Mouse (Mus musculus) hindbrain, embryonic 15.5 days (tissue): ENCODE results near the gene Uvrag. TPM values are rescaled to one million over a fixed set of nuclear protein-coding genes. Genes with fewer than 3 reads are reported as not detected.

Experiments
- ATAC-seq: fragments of 200-750 bp; cut with Nextera tagmentation; 2 replicates; pipeline ENCODE4 v1.8.0; 2017; ENCODE audit warnings: low read depth, moderate number of reproducible peaks, moderate TSS enrichment; ENCODE audit not compliant: low FRiP score
- H3K27ac ChIP-seq: fragments of 300-500 bp; sonication (generic); replicated peaks from 2 replicates; pipeline ENCODE4 v1.5.1; 2015; ENCODE audit warnings: mild to moderate bottlenecking, inconsistent platforms
- H3K27me3 ChIP-seq: fragments of 300-500 bp; sonication (generic); 2 replicates; pipeline ENCODE4 v1.6.1; 2015; ENCODE audit warnings: control low read depth, inconsistent platforms
- H3K36me3 ChIP-seq: fragments of 300-500 bp; sonication (generic); 2 replicates; pipeline ENCODE4 v1.6.1; 2015; ENCODE audit warnings: control low read depth, inconsistent platforms
- H3K4me1 ChIP-seq: fragments of 300-500 bp; sonication (generic); replicated peaks from 2 replicates; pipeline ENCODE4 v1.6.1; 2015; ENCODE audit warnings: control low read depth, inconsistent platforms
- H3K4me2 ChIP-seq: fragments of 300-500 bp; sonication (generic); 2 replicates; pipeline ENCODE4 v1.6.1; 2015; ENCODE audit warnings: moderate library complexity, mild to moderate bottlenecking, inconsistent platforms
- H3K4me3 ChIP-seq: fragments of 300-500 bp; sonication (generic); 2 replicates; pipeline ENCODE4 v1.5.1; 2015; ENCODE audit warnings: mild to moderate bottlenecking, inconsistent platforms
- H3K9ac ChIP-seq: fragments of 300-500 bp; sonication (generic); 2 replicates; pipeline ENCODE4 v1.6.1; 2015; ENCODE audit warnings: inconsistent platforms
- H3K9me3 ChIP-seq: fragments of 300-500 bp; sonication (generic); 2 replicates; pipeline ENCODE4 v1.6.1; 2016; ENCODE audit warnings: control low read depth, inconsistent platforms
- WGBS: fragments of 180-500 bp; shearing (Covaris S2); methylation state at CpG from one replicate; pipeline ENCODE4 v1.1.7; 2015; 5-methylcytosine and 5-hydroxymethylcytosine counted together
- polyA plus RNA-seq: library from polyadenylated mRNA; unstranded; fragments of >200 nt; fragmentation: Nextera tagmentation; extraction: Ambion mirVana; gene quantifications from 2 replicates; pipeline ENCODE4 v1.2.1, GENCODE M21; 2015

Gene Uvrag
- polyA plus RNA-seq, 1 experiment from 2014 or later, result 16.8 TPM

DNA sequence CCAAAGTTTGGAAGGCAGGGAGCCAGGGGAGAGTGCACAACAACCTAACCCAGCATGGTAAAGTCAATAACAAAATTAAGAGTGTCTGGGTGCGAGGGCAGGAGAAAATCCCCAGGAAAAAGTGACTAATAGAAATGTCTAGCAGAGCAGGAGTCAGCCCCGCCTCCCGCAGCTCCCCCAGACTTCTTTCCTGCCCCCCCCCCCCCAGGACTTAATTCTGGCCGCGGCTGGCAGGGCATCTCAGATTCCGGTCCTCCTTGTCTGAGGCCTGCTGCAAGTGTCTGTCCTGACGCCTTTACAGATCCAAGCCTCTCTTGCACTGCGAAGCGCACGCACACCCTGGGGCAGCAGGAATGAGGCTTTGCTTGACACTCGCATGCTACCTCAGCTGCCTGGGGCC lies 182.8 kb downstream of the Uvrag start:
- no peak overlapping the region for H3K9ac ChIP-seq
- H3K4me1 ChIP-seq, result peaks cover 11% of the 10 kb centered on the region; the same call in 1 of the 2 replicates
- H3K27ac ChIP-seq, result no peak overlapping the region
- no peak for ATAC-seq
- H3K9me3 ChIP-seq, result no peaks in the 10 kb centered on the region
- no peak overlapping the region for H3K4me3 ChIP-seq
- H3K27me3 ChIP-seq, result no peaks in the 10 kb centered on the region
- no peak overlapping the region for H3K4me2 ChIP-seq
- WGBS, result 30% methylated on average over 11 of the region's 11 CpGs
- H3K36me3 ChIP-seq, result no peaks in the 10 kb centered on the region

DNA sequence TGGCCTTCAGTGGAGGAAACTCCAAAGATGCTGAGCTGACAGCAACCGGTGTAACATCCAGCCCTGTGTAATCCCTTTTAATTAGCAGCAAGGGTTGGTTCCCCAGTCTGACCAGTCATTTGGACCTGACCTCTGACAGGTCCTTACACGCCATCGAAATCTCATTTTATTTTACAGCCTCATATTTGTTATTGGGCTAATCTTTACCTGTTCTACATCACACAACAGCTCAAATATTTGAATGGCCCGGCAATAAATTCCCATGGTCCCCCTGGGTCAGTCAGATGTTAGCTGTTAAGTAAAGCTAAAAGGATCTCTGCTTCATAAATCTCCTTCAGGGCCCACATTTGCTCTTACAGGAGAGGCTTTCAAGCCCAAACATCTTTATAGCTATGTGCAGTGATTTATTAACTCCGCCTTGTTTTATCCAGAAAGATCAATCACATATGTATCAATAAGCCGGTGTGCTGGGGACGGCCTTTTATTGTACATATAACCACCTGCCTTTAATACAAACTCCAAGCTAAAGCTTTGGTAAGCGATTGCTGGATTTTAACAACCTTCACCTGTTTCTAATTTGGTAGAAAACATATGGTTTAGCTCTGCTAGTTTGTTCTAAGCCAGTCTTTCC lies 183.7 kb downstream of the Uvrag start:
- no peak overlapping the region for H3K4me3 ChIP-seq
- no peaks in the 10 kb centered on the region for H3K9me3 ChIP-seq
- no peaks in the 10 kb centered on the region for H3K36me3 ChIP-seq
- no peaks in the 10 kb centered on the region for H3K27me3 ChIP-seq
- ATAC-seq, result no peak
- H3K4me1 ChIP-seq, result peaks cover 6% of the 10 kb centered on the region; the same call in 1 of the 2 replicates
- no peak overlapping the region for H3K27ac ChIP-seq
- WGBS, result 79% methylated on average over 8 of the region's 8 CpGs
- no peak overlapping the region for H3K9ac ChIP-seq
- H3K4me2 ChIP-seq, result no peak overlapping the region

DNA sequence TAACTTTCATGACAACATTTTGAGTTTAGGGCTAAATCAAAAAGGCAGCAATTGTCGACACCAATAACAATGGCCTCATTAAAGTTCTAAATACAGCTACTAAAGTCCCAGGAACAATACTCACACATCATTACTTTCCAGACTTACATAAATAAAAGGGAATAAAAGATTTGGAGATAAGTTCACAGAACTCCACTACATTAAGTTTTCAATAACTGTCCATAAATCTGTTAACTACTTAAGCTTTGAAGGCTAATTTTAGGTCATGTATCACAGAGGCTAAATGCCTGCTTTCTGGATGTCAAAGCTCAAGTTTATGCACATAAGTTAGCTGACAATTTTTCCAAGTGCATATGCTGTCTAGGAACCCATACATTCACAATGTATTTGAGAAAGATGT lies 184.3 kb downstream of the Uvrag start:
- Histone ChIP-seq H3K27me3 (no peaks in the 10 kb centered on the region), H3K9me3 (no peaks in the 10 kb centered on the region), H3K9ac (no peak overlapping the region), H3K4me1 (peaks cover 6% of the 10 kb centered on the region; the same call in 1 of the 2 replicates), H3K4me3 (no peak overlapping the region), H3K36me3 (no peaks in the 10 kb centered on the region), H3K27ac (no peak overlapping the region), H3K4me2 (no peak overlapping the region)
- ATAC-seq, result no peak
- WGBS, result 70% methylated on average over 1 of the region's 1 CpGs

DNA sequence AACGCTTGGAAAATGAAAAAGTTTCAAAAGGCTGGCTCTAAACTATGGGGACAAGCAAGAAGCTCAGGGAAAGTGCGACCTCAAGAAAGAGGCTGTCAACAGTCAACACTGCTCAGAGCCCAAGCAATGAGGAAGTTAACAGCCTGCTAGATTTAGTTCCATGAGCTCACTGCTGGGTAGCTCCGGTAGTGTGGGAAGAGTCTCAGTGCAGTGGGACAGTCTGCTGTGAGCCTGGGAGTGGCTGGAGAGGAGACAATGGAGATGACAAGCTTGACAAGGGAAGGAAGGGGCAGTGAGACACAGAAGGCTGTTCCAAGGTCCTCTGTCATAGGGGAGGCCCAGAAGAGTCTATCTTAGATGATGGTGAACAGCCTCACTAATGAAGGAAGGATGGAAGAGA lies 187.3 kb downstream of the Uvrag start:
- no peaks in the 10 kb centered on the region for H3K9me3 ChIP-seq
- no peak overlapping the region for H3K9ac ChIP-seq
- no peaks in the 10 kb centered on the region for H3K36me3 ChIP-seq
- ATAC-seq, result no peak
- H3K4me3 ChIP-seq, result no peak overlapping the region
- WGBS, result 77% methylated on average over 3 of the region's 3 CpGs
- H3K27ac ChIP-seq, result no peak overlapping the region
- H3K27me3 ChIP-seq, result no peaks in the 10 kb centered on the region
- H3K4me1 ChIP-seq, result peaks cover 14% of the 10 kb centered on the region; the same call in 1 of the 2 replicates
- no peak overlapping the region for H3K4me2 ChIP-seq

DNA sequence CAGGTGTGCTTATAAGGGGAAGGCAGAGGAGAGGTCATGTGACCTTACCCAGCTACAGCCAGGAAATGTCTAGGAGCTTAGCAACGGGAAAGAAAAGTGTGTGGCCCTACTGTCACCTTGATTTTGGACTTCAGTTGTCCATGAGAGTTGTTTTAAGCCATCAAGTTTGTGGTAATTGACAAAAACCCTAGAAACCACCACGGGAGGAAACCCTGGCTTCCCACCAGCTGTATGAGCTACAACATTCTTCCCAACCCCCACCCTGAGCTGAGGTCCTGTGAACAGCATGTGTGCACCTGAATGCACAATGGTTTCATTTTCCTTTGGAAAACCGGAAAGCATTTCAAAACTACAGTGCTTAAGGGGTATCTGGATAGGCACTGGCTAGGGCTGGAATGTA lies 196.0 kb downstream of the Uvrag start:
- no peaks in the 10 kb centered on the region for H3K36me3 ChIP-seq
- peaks cover 5% of the 10 kb centered on the region; the same call in 1 of the 2 replicates for H3K4me1 ChIP-seq
- WGBS, result 79% methylated on average over 3 of the region's 3 CpGs
- ATAC-seq, result no peak
- H3K27me3 ChIP-seq, result no peaks in the 10 kb centered on the region
- H3K9ac ChIP-seq, result no peak overlapping the region
- H3K27ac ChIP-seq, result no peak overlapping the region
- no peak overlapping the region for H3K4me3 ChIP-seq
- H3K9me3 ChIP-seq, result no peaks in the 10 kb centered on the region
- H3K4me2 ChIP-seq, result no peak overlapping the region

DNA sequence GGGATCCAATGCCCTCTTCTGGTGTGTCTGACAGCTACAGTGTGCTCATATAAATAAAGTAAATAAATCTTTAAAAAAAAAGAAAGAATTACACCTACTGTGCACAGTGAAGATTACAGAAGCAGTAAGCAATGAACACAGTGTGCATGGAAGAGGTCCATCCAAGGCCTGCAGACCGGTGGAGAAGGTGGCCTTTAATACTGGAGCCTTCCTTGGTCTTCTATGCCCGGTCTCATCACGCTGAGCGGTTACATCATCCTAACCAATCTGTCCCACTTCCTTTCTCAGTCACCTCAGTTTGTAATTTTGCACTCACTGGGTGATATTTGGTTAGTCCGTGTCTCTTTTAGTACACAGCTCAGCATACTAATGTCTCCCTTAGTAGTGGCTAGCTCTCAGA lies 197.3 kb downstream of the Uvrag start:
- ATAC-seq, result no peak
- Histone ChIP-seq H3K27me3 (no peaks in the 10 kb centered on the region), H3K9ac (no peak overlapping the region), H3K9me3 (no peaks in the 10 kb centered on the region), H3K4me2 (no peak overlapping the region), H3K36me3 (no peaks in the 10 kb centered on the region), H3K4me1 (no peaks in the 10 kb centered on the region), H3K4me3 (no peak overlapping the region), H3K27ac (no peak overlapping the region)
- WGBS, result 91% methylated on average over 5 of the region's 5 CpGs

DNA sequence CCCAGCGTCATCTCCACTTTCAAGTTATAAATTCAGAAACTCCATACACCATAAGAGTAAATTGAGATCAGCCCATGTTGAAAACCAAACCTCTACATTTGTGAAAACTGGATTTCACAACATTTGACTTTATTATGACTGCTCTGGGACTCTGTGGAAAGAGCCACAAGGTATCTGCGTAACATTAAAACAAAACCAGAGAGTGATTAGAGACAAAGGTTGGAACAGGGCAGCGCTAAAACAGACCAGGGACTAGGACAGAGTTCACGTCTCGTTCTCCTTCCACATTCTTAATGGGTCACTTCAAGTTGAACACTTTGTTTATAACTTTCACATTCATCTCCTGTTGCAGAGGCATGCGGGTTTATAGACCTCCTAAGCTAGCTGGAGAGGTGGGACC lies 198.2 kb downstream of the Uvrag start:
- Histone ChIP-seq H3K27ac (no peak overlapping the region), H3K9ac (no peak overlapping the region), H3K4me3 (no peak overlapping the region), H3K36me3 (no peaks in the 10 kb centered on the region), H3K4me1 (0 out of 2 replicates have a peak, but pooled peaks cover 5% of the 10 kb centered on the region), H3K4me2 (no peak overlapping the region), H3K27me3 (no peaks in the 10 kb centered on the region), H3K9me3 (no peaks in the 10 kb centered on the region)
- no peak for ATAC-seq
- WGBS, result 85% methylated on average over 6 of the region's 6 CpGs

DNA sequence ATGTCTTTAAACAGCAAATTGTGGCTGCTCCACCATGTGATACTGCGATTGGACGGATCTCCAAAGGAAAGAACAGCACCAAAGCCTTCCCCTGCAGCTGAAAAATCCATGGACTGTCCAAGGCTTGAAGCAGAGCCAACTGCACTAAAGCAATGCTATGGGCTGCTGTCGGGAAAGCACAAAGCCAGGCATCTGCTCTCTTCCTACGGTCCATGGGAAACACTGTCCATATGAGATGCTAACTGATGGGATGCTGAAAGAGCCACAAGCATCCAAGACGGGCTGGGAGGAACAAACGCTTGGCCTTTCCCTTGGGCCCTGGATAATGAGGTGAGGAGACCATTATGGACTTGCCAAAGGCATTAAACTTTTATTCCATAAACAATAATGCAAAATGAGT lies 201.7 kb downstream of the Uvrag start:
- H3K4me3 ChIP-seq, result no peak overlapping the region
- H3K9ac ChIP-seq, result no peak overlapping the region
- H3K9me3 ChIP-seq, result no peaks in the 10 kb centered on the region
- WGBS, result 61% methylated on average over 6 of the region's 6 CpGs
- ATAC-seq, result no peak
- H3K27ac ChIP-seq, result no peak overlapping the region
- H3K36me3 ChIP-seq, result no peaks in the 10 kb centered on the region
- peaks cover 14% of the 10 kb centered on the region; the same call in 1 of the 2 replicates for H3K4me1 ChIP-seq
- H3K27me3 ChIP-seq, result no peaks in the 10 kb centered on the region
- no peak overlapping the region for H3K4me2 ChIP-seq

DNA sequence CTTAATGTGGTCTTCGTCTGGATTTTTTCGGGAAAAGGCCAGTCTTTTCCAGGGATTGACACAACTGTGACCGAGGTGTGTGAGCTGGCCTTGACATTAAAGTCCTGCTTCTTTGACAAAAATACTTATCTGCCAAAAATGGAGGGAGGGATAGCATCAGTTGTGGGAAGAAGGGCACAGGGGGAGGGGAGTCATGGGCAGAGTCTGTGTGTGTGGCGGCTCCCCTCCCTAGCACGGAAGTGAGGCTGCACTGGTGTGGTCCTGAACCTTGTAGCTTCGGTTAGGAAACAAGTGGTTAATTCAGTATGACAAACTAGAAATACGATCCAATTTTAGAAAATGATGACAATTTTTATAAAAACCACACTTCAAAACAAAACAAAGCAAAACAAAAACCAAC lies 202.3 kb downstream of the Uvrag start:
- Histone ChIP-seq H3K27me3 (no peaks in the 10 kb centered on the region), H3K4me2 (no peak overlapping the region)
- WGBS, result 93% methylated on average over 7 of the region's 7 CpGs

DNA sequence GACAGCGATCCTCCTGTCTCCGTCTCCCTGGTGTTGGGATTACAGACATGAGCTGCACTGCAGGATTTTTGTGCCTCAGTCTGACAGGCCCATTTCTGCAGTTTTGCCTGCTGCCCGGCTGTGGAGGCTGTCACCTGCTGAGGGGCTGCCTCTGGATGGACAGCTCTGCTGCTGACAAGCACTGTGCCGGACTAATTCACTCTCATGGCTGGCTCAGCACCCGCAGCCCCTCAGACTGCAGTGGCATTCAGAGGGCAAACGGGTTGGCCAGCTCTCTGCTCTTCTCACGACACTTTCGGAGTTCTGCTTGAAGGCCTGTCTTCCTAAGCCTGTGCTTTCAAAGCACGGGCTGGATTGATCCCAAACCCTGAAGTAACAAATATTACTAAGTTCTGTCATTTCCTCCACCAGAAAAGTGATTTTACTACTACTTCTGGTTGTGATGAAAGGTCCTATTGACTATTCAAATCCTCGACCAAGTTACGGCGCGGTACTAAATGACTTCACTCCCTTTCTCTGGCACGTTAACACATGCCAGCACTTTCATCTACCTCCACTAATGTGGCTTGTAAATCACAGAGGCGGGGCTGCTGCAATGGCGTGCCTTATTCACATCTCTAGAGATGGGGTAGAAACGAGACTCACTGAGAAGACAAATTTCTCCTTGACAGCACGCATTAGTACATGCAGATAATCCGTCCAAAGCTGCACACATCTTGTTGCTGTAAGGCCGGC lies 203.7 kb downstream of the Uvrag start:
- Histone ChIP-seq H3K4me3 (no peak overlapping the region), H3K4me2 (no peak overlapping the region), H3K27ac (no peak overlapping the region), H3K36me3 (no peaks in the 10 kb centered on the region), H3K4me1 (peaks cover 14% of the 10 kb centered on the region; the same call in 1 of the 2 replicates), H3K9me3 (no peaks in the 10 kb centered on the region), H3K27me3 (no peaks in the 10 kb centered on the region), H3K9ac (no peak overlapping the region)
- 0 out of 2 replicates have a peak, but pooled peaks have one; percentile 27 for ATAC-seq
- whole genome bisulfite sequencing, result 51% methylated on average over 20 of the region's 20 CpGs

More for the DNA sequence above, 202.3 kb downstream of the Uvrag start:
- no peaks in the 10 kb centered on the region for H3K9me3 ChIP-seq
- peaks cover 14% of the 10 kb centered on the region; the same call in 1 of the 2 replicates for H3K4me1 ChIP-seq
- no peak for ATAC-seq
- no peak overlapping the region for H3K27ac ChIP-seq
- H3K4me3 ChIP-seq, result no peak overlapping the region
- H3K9ac ChIP-seq, result no peak overlapping the region
- no peaks in the 10 kb centered on the region for H3K36me3 ChIP-seq

DNA sequence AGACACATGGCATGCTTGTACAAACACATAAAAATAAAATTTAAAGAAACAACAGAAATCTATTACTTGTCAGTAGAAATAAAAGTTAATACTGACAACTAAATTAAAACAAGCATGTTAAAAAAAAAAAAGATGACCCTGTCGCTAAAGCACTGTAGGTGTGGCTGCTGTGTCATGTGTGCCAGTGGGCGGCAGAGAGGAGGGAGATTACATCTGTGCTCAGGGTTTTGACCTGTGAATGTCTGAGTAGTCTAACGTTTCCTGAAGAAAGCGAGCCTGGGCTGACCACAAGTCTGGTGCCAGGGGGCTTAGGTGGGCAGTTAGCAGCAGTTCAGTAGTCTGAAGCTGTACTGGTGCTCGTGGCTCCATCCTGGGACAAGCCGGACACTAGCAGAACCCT lies 205.2 kb downstream of the Uvrag start:
- Histone ChIP-seq H3K36me3 (no peaks in the 10 kb centered on the region), H3K9me3 (no peaks in the 10 kb centered on the region), H3K4me1 (peaks cover 14% of the 10 kb centered on the region; the same call in 1 of the 2 replicates), H3K27me3 (no peaks in the 10 kb centered on the region), H3K9ac (no peak overlapping the region), H3K4me2 (no peak overlapping the region), H3K27ac (no peak overlapping the region), H3K4me3 (no peak overlapping the region)
- ATAC-seq, result no peak
- WGBS, result 93% methylated on average over 6 of the region's 6 CpGs

DNA sequence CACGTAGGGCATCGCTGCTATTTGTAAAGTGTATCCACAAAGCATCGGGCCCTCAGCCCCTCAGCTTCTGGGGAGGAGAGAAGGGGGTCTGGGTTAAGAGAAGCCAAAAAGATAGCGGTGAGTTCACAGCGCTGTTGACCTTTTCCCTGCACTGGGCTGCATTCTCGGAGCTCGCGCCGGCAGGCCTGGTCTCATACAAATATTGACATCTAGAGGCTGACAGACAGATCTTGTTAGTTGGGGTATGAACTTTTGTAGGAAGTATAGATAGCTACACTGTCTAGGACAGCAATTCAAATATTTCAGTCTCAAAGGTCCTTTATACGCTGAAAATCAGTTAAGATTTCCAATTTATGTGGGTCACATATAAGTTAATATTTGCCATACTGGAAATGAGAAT lies 205.7 kb downstream of the Uvrag start:
- Histone ChIP-seq H3K36me3 (no peaks in the 10 kb centered on the region), H3K27ac (no peak overlapping the region), H3K4me2 (no peak overlapping the region), H3K4me1 (peaks cover 14% of the 10 kb centered on the region; the same call in 1 of the 2 replicates), H3K4me3 (no peak overlapping the region), H3K9me3 (no peaks in the 10 kb centered on the region), H3K9ac (no peak overlapping the region), H3K27me3 (no peaks in the 10 kb centered on the region)
- 82% methylated on average over 10 of the region's 10 CpGs for WGBS
- no peak for ATAC-seq
